Mouse (Mus musculus): ENCODE measurements around the gene Exog. TPM values are rescaled to one million over a fixed set of nuclear protein-coding genes. Genes with fewer than 3 reads are reported as not detected.
A peak's percentile ranks its signal among the peaks of the same experiment; 100 is the strongest.

Gene Exog
- polyA plus RNA-seq (2015; fragmentation: Nextera tagmentation; extraction: Ambion mirVana): 44.9 and 50.1 TPM in 2 replicates

GRCm38 (mm10) chr9:119444738-119445429 lies at the start of gene Exog:
Gene Exog (plus strand): TSS chr9:119444943.
- Histone ChIP-seq H3K27ac (replicated peaks) (peak within 1 kb of the TSS; percentile 87), H3K4me3 (replicated peaks) (peak within 1 kb of the TSS; percentile 82), H3K9me3 (replicated peaks) (no peaks in the 10 kb centered on the region), H3K4me1 (peaks cover 18% of the 10 kb centered on the region), H3K27me3 (replicated peaks) (no peaks in the 10 kb centered on the region), H3K36me3 (peaks cover 35% of the 10 kb centered on the region), H3K4me2 (peak within 1 kb of the TSS; percentile 87), H3K9ac (replicated peaks) (peak within 1 kb of the TSS; percentile 88)
- ATAC-seq (ENCODE audit: low FRiP score): peak; percentile 94
- under 1% methylated on average over 52 of the region's 52 CpGs for WGBS

- Histone ChIP-seq H3K4me2 (peak overlapping the region; percentile 67), H3K9ac (replicated peaks) (peak overlapping the region; percentile 56), H3K4me3 (replicated peaks) (peak overlapping the region; percentile 94), H3K27ac (replicated peaks) (peak overlapping the region; percentile 98), H3K36me3 (no peaks in the 10 kb centered on the region), H3K4me1 (peaks cover 40% of the 10 kb centered on the region), H3K9me3 (replicated peaks) (no peaks in the 10 kb centered on the region), H3K27me3 (replicated peaks) (no peaks in the 10 kb centered on the region)
- WGBS: 3% methylated on average over 7 of the region's 7 CpGs
- no peak; the same call in 1 of the 2 replicates for ATAC-seq (ENCODE audit: low FRiP score)
Measured at GRCm38 (mm10) chr9:119401351-119401750, 43.4 kb upstream of the Exog start.

DNA sequence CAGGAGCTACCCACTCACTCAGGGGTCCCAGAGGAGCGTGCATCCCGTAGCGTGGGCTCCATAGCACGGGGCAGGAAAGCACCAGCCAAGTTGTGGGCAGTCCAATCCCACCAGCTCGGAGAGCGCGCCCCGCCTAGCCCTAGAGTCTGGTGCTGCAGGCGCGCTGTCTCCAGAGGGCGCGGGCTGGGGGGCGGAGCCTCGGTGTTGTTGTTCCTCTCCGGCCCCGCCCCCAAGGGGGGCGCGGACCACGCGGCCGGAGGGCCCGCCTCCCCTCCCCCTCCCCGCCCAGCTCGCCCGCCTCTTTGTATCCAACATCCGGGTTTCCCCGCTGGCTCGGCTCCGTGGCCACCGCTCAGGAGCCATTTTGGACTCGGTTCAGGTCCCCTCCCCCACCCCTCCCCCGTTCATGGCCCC lies 42.9 kb upstream of the Exog start, which contains the start of gene Acvr2b:
Acvr2b (plus strand) TSS at position 318 of the 414 bp plus-strand sequence.
- WGBS: 0% methylated on average over 24 of the region's 32 CpGs
- Histone ChIP-seq H3K4me2 (peak within 1 kb of the TSS; percentile 67), H3K27me3 (replicated peaks) (no peaks in the 10 kb centered on the region), H3K9ac (replicated peaks) (peak within 1 kb of the TSS; percentile 100), H3K4me1 (peaks cover 41% of the 10 kb centered on the region), H3K4me3 (replicated peaks) (peak within 1 kb of the TSS; percentile 94), H3K27ac (replicated peaks) (peak within 1 kb of the TSS; percentile 98), H3K9me3 (replicated peaks) (no peaks in the 10 kb centered on the region), H3K36me3 (no peaks in the 10 kb centered on the region)
- ATAC-seq (ENCODE audit: low FRiP score): peak; percentile 93

GRCm38 (mm10) chr9:119402253-119403235 lies 42.2 kb upstream of the Exog start:
- H3K27me3 ChIP-seq (replicated peaks): no peaks in the 10 kb centered on the region
- H3K9me3 ChIP-seq (replicated peaks): no peaks in the 10 kb centered on the region
- no peaks in the 10 kb centered on the region for H3K36me3 ChIP-seq
- H3K4me3 ChIP-seq (replicated peaks): peak overlapping the region; percentile 94
- under 1% methylated on average over 122 of the region's 127 CpGs for WGBS
- ATAC-seq (ENCODE audit: low FRiP score): peak; percentile 73
- peak overlapping the region; percentile 98 for H3K27ac ChIP-seq (replicated peaks)
- H3K4me1 ChIP-seq: peaks cover 41% of the 10 kb centered on the region
- H3K9ac ChIP-seq (replicated peaks): peak overlapping the region; percentile 100
- peak overlapping the region; percentile 67 for H3K4me2 ChIP-seq

- Histone ChIP-seq H3K9me3 (replicated peaks) (no peaks in the 10 kb centered on the region), H3K4me2 (peak overlapping the region; percentile 67), H3K9ac (replicated peaks) (peak overlapping the region; percentile 100), H3K36me3 (no peaks in the 10 kb centered on the region), H3K4me1 (peaks cover 47% of the 10 kb centered on the region), H3K27ac (replicated peaks) (peak overlapping the region; percentile 98), H3K27me3 (replicated peaks) (no peaks in the 10 kb centered on the region), H3K4me3 (replicated peaks) (peak overlapping the region; percentile 94)
- WGBS: under 1% methylated on average over 26 of the region's 26 CpGs
- ATAC-seq (ENCODE audit: low FRiP score): no peak
Measured at GRCm38 (mm10) chr9:119403236-119403641, 41.5 kb upstream of the Exog start.

- H3K27me3 ChIP-seq (replicated peaks): no peaks in the 10 kb centered on the region
- no peaks in the 10 kb centered on the region for H3K36me3 ChIP-seq
- H3K27ac ChIP-seq (replicated peaks): no peak overlapping the region
- 0 out of 2 replicates have a peak overlapping the region, but pooled peaks have one; percentile 100 for H3K9ac ChIP-seq (replicated peaks)
- WGBS: 59% methylated on average over 5 of the region's 5 CpGs
- no peak for ATAC-seq (ENCODE audit: low FRiP score)
- H3K4me1 ChIP-seq: peaks cover 55% of the 10 kb centered on the region
- no peaks in the 10 kb centered on the region for H3K9me3 ChIP-seq (replicated peaks)
- peak overlapping the region; percentile 94 for H3K4me3 ChIP-seq (replicated peaks)
- H3K4me2 ChIP-seq: peak overlapping the region; percentile 67
Measured at GRCm38 (mm10) chr9:119404090-119404489, 40.7 kb upstream of the Exog start.

GRCm38 (mm10) chr9:119407884-119408283 lies 36.9 kb upstream of the Exog start:
- peaks cover 50% of the 10 kb centered on the region for H3K4me1 ChIP-seq
- no peak for ATAC-seq (ENCODE audit: low FRiP score)

DNA sequence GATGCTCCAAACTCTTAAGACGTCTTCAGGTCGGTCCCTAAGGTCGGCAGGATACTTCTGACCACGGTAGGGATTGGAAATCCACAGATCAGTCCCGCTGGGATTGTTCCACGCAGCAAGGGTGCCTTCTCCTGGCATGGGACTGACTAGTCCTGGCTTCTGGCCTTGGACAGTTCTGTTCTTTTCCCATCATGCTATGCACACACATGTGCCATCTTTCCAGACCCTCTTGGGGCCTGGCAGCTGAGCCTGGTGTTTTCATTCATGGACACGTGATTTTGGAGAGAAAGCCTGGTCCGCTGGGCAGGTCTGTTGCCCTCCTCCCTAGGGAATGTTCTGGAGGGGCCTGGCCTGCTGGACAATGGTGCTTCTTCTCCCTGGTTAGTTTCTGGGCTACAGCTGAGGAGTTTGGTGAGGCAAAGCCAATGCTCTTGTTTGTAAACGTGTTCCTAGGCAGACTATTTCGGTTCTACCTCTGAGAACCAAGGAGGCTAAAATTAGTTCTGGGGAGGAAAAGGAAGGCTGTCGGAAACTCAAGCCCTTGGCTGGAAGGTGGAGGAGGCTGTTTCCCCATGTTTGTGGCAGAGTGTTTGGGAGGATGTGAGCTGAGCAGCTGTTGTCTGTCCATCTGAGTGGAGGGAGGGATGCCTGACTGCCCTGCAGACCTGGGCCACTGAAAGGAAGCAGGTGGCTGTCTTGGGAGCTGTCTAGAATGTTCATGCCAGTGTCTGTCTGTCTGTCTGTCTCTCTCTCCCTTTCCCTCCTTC lies 35.7 kb upstream of the Exog start:
- no peak for ATAC-seq (ENCODE audit: low FRiP score)
- Histone ChIP-seq H3K4me3 (replicated peaks) (no peak overlapping the region), H3K36me3 (no peaks in the 10 kb centered on the region; the same call in 1 of the 2 replicates), H3K27ac (replicated peaks) (no peak overlapping the region), H3K27me3 (replicated peaks) (no peaks in the 10 kb centered on the region), H3K9ac (replicated peaks) (no peak overlapping the region), H3K9me3 (replicated peaks) (no peaks in the 10 kb centered on the region), H3K4me2 (no peak overlapping the region), H3K4me1 (peaks cover 42% of the 10 kb centered on the region)
- WGBS: 86% methylated on average over 11 of the region's 11 CpGs

More at GRCm38 (mm10) chr9:119407884-119408283, 36.9 kb upstream of the Exog start:
- Histone ChIP-seq H3K36me3 (no peaks in the 10 kb centered on the region; the same call in 1 of the 2 replicates), H3K27me3 (replicated peaks) (no peaks in the 10 kb centered on the region), H3K9ac (replicated peaks) (no peak overlapping the region), H3K4me2 (no peak overlapping the region), H3K9me3 (replicated peaks) (no peaks in the 10 kb centered on the region), H3K27ac (replicated peaks) (no peak overlapping the region), H3K4me3 (replicated peaks) (no peak overlapping the region)
- WGBS: 86% methylated on average over 15 of the region's 15 CpGs

- peaks cover 34% of the 10 kb centered on the region for H3K4me1 ChIP-seq
- no peak overlapping the region for H3K9ac ChIP-seq (replicated peaks)
- WGBS: 91% methylated on average over 5 of the region's 5 CpGs
Measured at GRCm38 (mm10) chr9:119409864-119410263, 34.9 kb upstream of the Exog start.

DNA sequence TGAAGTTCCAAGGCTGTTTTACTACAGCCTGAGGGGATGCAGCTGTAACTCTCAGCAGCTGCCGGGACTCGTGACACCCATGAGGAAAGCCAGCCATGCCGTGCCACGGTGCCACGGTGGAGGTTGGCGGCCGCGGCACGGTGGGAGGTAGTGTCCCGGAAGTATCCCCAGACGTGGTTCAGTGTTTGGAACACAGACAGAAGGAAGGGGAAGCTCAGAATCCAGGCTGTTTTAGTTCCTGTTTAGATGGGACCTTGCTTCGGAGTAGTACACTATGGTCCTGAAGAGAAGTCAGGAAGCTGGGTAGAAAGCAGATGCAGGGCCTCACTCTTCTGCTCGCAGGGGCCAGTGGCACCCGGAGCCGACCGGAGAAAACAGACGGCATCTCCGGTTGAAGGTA lies 26.7 kb upstream of the Exog start:
- ATAC-seq (ENCODE audit: low FRiP score): no peak
- H3K9ac ChIP-seq (replicated peaks): no peak overlapping the region

More at GRCm38 (mm10) chr9:119409864-119410263, 34.9 kb upstream of the Exog start:
- no peak for ATAC-seq (ENCODE audit: low FRiP score)
- no peaks in the 10 kb centered on the region; the same call in 1 of the 2 replicates for H3K36me3 ChIP-seq
- H3K27me3 ChIP-seq (replicated peaks): no peaks in the 10 kb centered on the region
- no peak overlapping the region for H3K27ac ChIP-seq (replicated peaks)
- H3K4me3 ChIP-seq (replicated peaks): no peak overlapping the region
- no peaks in the 10 kb centered on the region for H3K9me3 ChIP-seq (replicated peaks)
- no peak overlapping the region for H3K4me2 ChIP-seq

More for the DNA sequence above, 26.7 kb upstream of the Exog start:
- Histone ChIP-seq H3K4me1 (peaks cover 34% of the 10 kb centered on the region), H3K27ac (replicated peaks) (0 out of 2 replicates have a peak overlapping the region, but pooled peaks have one; percentile 33), H3K9me3 (replicated peaks) (no peaks in the 10 kb centered on the region), H3K4me3 (replicated peaks) (no peak overlapping the region), H3K27me3 (replicated peaks) (no peaks in the 10 kb centered on the region), H3K4me2 (no peak overlapping the region), H3K36me3 (no peaks in the 10 kb centered on the region)
- WGBS: 62% methylated on average over 18 of the region's 18 CpGs

Data from neural tube, embryonic 15.5 days (tissue).